Mouse (Mus musculus) naive thymus-derived CD4-positive, alpha-beta T cell, adult 2 months (primary cell): ENCODE data around the gene Gm10190.
"Not testable (repeated sequence)": the region's sequence is repeated elsewhere in the genome, so short reads cannot be mapped to it uniquely, and the experiment has no call there.

Experiments
- DNase-seq: peaks from one replicate; pipeline ENCODE4 v3.0.0-alpha.2; 2011; ENCODE audit warnings: low read depth

The Gm10190 gene

DNA sequence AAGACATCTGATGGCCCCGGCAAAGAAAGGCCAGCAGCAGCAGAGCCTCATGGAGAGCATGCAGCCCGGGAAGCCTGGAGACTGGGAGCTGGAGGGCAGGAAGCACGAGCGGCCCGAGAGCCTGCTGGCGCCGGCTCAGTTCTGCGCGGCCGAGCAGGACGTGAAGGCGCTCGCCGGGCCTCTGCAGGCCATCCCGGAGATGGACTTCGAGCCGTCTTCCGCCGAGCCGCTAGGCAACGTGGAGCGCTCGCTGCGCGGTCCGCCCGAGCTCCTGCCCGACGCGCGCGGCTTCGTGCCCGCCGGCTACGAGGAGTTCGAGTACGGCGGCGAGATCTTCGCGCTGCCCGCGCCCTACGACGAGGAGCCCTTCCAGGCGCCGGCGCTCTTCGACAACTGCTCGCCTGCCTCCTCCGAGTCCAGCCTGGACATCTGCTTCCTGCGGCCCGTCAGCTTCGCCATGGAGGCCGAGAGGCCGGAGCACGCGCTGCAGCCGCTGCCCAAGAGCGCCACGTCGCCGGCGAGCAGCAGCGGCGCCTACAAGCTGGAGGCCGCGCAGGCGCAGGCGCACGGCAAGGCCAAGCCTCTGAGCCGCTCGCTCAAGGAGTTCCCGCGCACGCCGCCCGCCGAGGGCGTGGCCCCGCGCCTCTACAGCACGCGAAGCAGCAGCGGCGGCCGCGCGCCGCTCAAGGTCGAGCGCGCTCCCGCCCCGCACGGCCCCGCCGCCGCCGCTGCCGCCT, at the start of gene Gm10190:
Gm10190 (minus strand) TSS at position 553 of the 737 bp plus-strand sequence.
- peak; percentile 93 for DNase-seq

DNA sequence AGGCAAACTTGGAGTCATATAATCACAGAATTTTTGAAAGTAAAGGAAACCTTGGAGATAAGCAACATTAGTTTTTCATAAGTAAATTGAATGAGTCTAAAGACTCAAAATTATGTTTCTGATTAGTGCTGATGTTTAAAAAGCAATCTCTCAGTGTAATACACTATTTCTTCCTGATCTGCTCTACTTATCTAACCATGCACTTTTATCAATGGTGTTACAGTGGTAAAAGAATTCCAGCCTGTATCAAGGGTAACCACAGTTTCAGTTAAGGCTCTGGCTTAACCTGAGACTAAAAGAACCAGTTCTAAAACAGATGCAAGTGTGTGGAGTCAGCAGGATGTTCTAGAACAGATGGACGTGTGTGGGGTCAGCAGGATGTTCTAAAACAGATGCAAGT, 47.7 kb upstream of the Gm10190 start:
- DNase-seq: no peak

DNA sequence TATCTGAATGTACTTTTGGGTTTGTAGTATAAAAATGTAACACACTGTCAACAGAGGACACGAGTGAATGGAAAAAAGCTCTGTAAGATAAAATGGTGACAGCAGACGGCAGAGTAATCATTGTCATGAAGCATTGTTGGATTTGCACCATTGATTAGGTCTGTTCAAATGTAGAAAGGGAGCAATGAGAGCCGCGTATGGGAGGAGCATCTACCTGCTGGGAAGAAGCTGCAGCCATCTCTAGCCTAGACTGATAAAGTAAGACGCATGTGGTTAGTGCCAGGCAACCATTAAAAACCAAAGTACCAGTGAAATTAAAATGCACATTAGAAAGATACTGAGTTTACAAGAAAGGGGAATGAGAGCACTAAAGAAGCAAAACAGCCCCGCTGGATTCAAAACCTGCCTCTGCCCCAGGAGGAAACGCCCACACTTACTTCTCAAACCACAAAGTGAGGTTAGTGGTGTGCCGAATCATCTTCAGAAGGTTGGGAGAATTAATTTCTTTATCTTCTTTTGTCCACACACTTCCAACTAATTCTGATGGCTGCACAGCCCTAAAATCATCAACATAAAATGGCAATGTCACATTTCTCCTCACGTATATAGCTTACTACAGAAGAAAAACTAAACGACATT, 45.4 kb upstream of the Gm10190 start:
- peak; percentile 45 for DNase-seq

DNA sequence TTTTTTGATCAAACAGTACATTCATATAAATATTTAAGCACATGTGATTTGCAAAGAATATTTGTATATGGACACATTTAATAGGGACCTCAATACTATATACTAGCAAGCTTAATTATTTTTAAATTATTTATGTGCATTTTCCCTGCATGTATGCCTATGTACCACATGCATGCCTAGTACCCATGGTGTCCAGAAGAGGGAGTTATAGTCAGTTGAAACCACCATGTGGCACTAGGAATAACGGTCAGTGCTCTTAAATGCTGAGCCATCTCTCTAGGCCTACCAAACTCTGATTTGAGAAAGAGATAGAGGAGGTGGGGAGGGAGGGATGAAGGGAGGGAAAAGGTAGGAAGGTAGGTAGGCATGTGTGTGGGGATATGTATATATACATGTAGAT, 37.8 kb upstream of the Gm10190 start:
- DNase-seq: peak; percentile 26

DNA sequence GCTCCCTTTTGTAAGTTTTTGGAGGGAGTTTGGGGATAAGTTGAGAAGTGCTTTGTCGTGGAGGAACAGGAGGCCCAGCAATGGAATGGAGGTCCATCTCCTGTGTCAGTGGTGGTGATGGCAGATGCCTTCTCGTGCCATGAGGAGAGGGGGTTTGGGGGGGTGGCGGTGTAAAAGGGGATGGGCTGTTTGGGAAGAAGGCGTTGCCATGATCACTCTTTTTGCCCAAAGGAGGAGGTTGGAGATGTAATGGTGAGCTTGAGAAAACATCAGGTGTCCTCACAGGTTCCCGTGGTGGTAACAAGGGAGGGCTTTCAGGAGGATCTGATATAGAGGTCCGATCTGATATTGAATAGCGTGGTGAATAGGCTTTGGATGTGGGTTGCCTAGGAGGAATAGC, 24.9 kb upstream of the Gm10190 start:
- no peak for DNase-seq

DNA sequence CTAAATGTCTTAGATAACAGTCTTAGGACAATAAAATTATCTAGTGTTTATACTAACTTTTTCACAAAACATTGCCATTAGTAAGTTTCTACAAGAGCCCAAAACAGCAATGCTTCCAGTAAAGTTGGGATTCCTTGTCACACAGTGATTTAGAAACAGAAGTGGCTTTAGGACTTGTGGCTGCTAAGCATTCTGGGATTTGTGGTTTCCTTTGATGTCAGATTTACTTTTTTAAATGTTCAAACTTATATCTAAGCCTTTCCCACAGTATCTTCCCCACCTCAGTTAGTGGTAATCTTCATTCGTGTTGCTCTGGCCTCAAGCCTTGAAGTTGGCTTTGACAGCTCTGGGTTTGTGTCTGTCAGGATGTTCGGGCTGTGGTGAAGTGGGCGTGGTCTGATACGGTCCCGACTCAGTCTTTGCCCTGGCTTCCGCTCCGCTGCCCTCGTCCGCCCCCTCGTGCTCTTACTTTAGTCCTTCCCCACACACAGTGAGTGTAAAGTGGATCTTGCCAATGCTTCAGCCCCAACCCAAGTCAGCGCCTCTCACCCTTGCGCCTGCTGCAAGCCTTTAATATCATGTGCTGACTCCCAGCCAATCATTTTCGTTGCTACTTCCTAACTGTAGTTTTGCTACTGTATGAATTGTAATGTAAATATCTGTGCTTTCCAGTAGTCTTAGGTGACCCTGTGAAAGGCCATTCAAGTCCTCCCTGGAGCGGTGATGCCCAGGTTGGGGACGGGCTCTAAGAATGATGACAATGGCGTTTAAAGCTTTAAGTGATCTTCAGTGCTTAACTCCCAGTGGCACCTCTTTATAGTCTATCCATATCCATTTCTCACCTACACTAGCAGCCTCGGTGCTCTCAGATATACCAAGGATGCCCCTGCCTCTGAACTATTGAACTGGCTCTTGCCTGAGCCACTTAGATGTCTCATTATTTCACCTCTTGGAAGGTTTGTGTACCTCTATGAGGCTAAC, 18.4 kb upstream of the Gm10190 start:
- DNase-seq: peak; percentile 92

DNA sequence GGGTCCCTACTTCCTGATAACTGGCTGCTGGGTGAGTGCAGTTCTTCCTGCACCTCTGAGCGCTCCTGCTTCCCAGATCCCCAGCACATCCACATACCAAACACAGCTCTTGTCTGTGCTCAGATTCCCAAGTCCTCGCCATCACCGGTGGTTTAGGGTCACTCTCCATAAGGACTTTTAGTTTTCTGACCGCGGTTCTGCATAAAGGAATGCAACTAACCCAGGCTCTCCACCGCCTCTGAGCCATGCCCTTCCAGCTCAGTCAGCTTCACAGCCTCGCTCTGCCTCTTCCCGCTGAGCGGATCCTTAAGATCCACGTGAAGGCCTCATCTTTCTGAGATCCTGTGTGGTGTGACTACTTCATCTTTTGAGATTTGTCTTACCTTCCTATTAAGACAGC, 16.7 kb upstream of the Gm10190 start:
- no peak for DNase-seq

DNA sequence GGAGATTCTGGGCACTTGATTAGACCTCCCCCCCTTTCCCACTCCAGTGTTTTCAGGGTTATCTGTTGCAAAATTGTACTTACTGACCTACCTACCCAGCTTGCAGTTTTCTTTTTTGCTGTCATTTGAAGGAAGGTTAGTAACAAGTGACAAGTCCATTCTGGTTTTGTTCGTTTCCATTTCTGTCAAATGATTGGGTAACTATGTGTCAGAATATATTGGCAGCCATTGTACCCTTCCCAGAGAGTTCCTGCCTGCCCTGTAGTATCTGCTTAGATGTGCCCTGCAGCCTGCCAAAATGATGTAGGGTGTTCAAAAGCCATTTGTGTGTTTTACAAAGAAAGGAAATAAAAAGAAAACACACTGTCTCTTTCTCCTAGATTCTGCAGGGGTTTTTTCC, 12.3 kb upstream of the Gm10190 start:
- DNase-seq: no peak

DNA sequence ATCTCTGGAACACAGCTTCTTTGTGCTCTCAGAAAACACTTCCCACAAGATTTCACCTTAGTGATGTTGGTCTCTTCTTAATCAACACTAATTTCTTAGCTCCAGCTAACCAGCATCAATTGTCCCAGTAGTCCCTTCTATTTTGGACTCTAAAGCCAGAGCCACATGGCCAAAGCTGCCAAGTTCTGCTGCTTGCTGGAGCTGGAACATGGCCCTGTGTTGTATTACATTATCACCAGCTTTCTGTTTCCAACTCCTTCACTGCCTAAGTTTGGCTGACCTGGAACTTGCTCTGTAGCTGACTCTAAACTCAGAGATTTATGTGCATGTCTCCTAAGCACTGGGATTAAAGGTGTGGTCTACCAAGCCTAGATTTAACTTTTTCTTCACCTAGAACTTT, 5.0 kb upstream of the Gm10190 start:
- DNase-seq: not testable (repeated sequence)

DNA sequence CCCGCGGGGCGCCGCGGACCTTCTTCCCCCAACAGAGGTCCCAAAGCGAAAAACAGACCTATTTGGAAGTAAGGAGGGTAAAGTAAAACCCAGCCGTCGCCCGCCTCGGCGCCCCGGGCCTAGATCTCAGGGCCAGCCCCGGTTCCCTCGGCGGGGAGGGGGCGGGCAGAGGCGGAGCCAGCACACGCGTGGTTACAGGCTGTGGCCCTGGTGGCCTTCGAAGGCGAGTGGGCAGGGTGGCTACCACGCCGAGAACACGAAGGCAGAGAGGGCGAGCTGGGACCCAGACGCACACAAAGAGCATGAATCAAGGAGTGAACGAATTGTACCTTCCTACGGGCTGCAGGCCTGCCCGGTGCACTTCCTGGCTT, 370 bp upstream of the Gm10190 start:
- no peak for DNase-seq

DNA sequence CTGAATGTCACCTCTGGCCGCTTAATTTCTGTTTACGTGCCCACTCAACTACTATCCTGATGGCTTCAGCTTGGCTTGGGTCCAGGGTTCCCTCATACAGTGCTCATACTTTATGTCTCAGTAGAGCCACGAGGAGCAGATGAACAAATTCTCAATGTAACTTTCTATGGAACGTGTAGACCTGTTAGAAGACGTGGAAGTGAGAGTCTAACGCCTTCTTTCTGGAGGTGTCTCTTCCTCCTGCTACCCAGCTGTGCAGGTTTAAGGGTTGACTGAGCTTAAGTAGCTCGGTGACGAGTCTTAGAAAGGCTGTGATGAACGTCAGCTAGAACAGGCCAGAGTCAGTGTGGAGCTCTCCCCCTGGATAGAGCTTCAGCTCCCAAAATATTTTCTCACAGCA, 4.7 kb downstream of the Gm10190 start:
- no peak for DNase-seq

DNA sequence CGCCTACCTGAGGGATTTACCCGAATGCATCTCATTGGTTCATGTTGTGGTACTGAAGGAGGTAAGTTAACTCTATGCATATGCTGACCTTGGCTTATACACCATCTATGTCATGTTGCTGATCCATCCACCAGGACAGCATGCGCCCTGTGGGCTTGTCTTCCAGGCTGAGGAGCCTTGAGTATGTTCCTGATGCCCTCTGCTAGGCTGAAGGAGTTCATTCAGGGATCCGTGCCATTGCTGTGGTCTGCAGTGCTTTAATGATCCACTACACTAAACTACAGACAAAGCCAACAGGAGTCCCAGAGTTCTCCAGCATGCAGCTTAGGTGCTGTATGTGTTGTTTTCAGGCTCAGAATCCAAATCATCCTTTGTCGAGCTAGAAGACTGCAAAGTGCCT, 6.1 kb downstream of the Gm10190 start:
- DNase-seq: no peak

DNA sequence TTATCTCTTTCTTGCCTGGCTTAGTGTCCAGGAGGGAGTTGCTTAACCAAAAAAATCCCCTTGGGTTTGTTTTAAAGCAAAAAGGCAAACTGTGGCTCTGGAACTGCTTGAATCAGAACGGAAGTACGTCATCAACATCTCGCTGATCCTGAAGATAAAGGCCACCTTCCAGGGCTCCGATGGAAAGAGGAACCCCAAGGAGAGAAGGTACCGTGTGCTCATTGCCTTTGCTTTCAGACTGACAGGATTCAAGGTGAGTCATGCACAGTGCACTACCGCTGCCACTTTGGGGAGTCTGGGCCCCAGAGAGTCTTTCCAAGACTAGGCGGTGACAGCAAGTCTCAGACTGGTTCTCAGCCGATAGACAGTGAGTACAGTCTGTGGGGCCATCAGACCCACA, 13.1 kb downstream of the Gm10190 start:
- DNase-seq: no peak

DNA sequence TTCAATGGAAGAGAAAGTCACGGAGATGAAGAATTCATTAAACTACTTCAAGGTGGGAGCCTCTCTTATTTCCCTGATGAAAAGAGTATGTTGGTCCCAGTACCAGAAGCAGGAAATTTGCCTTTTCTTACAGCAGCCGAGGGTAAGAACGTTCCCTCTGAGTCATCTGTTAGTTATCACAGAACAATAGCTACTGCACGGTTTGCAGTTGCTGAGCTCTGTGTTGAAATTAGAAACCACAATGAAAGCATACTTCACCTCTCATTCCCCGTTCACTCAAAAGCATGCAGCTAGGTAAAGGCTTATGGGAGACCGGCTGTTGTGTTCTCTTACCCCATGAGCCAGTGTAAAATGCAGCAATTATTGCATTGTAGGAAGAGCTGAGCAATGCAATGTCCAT, 26.1 kb downstream of the Gm10190 start:
- no peak for DNase-seq

DNA sequence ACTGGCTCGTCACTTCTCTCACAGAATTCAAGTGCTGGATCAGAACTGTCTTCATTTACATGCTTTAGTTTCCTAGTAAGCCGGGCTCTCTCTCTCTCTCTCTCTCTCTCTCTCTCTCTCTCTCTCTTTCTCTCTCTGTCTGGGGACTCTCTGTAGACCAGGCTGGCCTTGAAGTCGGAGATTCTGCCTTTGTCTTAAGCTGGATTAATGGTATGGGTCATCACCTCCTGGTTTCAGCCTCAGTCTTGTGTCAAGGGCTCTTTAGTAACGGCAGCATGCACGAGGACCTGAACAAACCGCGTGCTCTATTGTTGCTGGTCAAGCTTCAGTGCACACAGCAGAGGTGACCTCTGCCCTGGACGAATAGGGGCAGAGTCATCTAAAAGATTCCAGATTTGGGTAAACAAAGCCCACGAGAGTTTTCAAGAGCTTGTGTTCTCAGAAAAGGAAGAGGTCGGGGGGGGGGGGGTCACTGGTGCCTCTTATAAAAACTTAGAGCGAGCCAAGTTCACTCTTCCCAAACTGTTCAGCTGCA, 26.7 kb downstream of the Gm10190 start:
- no peak for DNase-seq

DNA sequence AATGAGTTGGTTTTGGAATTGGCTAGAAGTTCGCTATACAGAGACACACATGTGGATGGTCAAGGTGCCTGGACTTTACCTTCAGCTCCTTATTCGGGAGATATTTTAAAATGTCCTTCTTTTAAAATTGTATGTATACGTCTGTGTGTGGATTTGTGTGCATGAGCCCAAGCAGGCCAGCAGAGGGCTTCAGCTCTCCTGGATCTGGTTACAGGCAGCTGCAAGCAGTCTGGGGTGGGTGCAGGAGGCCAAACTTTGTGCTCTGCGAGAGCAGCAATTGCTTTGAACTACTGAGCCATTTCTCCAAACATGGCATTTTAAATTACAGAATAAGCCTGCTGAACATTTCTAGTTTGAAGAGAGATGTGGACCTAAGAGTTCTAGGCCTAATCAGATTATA, 28.1 kb downstream of the Gm10190 start:
- peak; percentile 16 for DNase-seq

DNA sequence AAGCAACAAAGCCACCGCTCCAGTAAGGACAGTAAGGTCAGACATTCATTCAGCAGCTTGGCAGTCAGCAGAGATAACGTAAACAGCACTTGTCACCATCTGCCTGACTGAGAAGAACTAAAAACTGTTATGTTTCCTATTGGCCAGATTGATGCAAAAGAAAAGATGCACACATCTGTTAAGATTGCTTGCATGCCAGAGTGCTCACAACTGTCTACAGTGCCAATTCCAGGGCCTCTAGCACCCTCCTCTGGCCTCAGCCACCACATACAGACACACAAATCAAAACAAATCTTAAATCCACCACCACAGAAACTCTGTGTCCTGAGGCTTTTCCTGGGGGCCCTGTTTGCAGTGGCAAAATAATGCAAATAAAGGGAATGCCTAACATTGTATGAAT, 41.0 kb downstream of the Gm10190 start:
- peak; percentile 61 for DNase-seq

DNA sequence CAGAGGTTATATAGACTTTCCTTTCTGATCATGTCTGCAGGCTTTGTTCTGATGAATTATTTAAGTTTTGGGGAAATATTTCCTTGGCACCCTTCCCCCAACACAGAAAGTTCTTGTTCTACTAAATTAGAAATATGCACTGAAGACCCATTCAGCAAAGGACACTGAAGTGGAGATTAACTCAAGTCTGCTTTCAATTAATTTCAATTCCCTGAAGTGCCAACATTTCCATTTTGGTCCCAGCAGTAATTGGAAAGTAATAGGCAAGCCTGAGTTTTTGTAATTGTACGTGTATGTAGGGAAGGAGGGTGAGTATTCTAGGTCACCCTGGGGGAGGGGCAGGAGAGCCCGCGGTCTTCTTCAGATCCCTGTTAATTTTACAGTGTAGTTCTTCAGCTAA, 46.9 kb downstream of the Gm10190 start:
- no peak for DNase-seq

DNA sequence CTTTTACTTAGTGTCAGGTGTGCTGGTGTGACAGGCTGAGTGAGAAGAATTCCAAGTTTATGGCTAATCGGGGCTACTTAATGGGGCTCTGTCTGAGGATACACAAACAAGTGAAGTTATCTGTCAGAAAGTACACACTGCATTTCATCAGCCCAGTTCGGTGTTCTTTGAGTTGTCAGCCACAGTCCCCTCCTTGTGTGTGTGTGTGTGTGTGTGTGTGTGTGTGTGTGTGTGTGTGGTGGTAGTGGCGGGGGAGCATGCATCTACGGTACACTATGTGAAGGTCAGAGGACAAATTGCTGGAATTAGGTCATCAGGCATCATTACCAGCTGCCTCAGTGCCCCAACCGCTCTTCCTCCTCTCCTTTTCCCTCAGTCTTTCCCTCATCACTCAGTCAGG, 47.9 kb downstream of the Gm10190 start:
- no peak for DNase-seq

DNA sequence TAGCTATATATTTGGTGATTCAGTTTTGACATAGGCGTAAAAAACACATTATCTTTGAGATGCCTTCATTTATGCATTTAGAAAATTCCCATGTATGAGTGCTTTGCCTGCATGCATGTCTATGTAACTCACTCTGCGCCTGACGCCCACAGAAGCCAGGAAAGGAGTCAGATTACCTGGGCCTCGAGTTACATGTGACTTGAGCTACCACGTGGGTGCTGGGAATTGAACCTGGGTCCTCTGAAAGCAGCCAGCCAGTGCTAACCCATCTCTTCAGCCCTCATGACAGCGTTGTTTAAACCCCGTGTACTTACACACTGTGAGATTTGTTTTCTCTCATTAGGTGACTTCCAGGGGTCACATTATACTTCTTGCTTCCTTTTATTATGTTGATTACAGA, 48.8 kb downstream of the Gm10190 start:
- DNase-seq: no peak

DNA sequence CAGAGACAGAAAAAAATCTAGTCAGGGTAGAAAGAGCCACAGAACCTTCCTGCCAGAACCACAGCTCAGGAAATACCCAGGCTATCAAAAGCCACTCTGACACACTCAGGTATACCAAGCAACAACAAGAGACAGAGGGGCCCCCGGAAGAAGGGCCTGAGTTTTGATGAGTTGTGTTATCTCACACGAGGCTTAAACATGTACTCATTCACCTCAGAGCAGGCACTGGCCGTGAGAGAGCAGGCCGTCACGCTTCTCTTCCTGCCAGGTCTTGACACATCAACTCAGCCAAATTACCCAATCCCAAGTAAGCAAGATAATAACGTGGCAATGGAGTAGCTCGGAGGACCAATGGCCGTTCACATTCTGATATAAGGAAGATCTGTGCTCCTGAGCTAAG, 49.7 kb downstream of the Gm10190 start:
- DNase-seq: peak; percentile 84
